Mouse (Mus musculus) spleen, adult 2 months (tissue): ENCODE data around the gene Ppp1r37. TPM values are rescaled to one million over a fixed set of nuclear protein-coding genes. Genes with fewer than 3 reads are reported as not detected.
A peak's percentile ranks its signal among the peaks of the same experiment; 100 is the strongest.

Source experiments
- DNase-seq, 2 experiments: peaks; one replicate each; pipeline versions ENCODE4 v3.0.0 to v3.0.0-alpha.2; 2012 to 2021; ENCODE audit warnings: low spot score in 2 of 2, low read depth in 1 of 2
- H3K27ac ChIP-seq: fragments of 200-500 bp; 2 replicates; pipeline ENCODE4 v1.5.1; 2012; ENCODE audit warnings: low read length, inconsistent platforms; ENCODE audit not compliant: insufficient read depth
- H3K27me3 ChIP-seq: fragments of 200-500 bp; 2 replicates; pipeline ENCODE4 v1.6.1; 2012; ENCODE audit warnings: mild to moderate bottlenecking, moderate library complexity, low read length, inconsistent platforms; ENCODE audit not compliant: control insufficient read depth, insufficient read depth
- H3K36me3 ChIP-seq: fragments of 200-500 bp; 2 replicates; pipeline ENCODE4 v1.6.1; 2012; ENCODE audit warnings: mild to moderate bottlenecking, low read length, inconsistent platforms; ENCODE audit not compliant: control insufficient read depth, insufficient read depth
- H3K4me1 ChIP-seq: fragments of 200-500 bp; 2 replicates; pipeline ENCODE4 v1.6.1; 2011; ENCODE audit warnings: inconsistent platforms; ENCODE audit not compliant: control insufficient read depth, insufficient read depth, insufficient read length
- H3K4me3 ChIP-seq: fragments of 200-500 bp; 2 replicates; pipeline ENCODE4 v1.5.1; 2011; ENCODE audit warnings: mild to moderate bottlenecking, inconsistent platforms; ENCODE audit not compliant: insufficient read depth, insufficient read length; ENCODE audit errors: extremely low read depth
- CTCF ChIP-seq: fragments of 200-500 bp; IDR thresholded peaks from 2 replicates; pipeline ENCODE4 v1.5.1; 2011; ENCODE audit warnings: mild to moderate bottlenecking, inconsistent platforms; ENCODE audit not compliant: insufficient read depth, insufficient read length, insufficient replicate concordance; ENCODE audit errors: extremely low read depth
- POLR2A ChIP-seq: fragments of 200-500 bp; IDR thresholded peaks from 2 replicates; pipeline ENCODE4 v1.6.1; 2011; ENCODE audit warnings: low read depth, low read length, inconsistent platforms
- WGBS: fragments of 180-500 bp; shearing (Covaris S2); methylation state at CpG from one replicate; pipeline ENCODE4 v1.1.7; 2018; 5-methylcytosine and 5-hydroxymethylcytosine counted together
- polyA plus RNA-seq: library from polyadenylated mRNA; depleted of rRNA; stranded (reverse); fragments of >200 nt; gene quantifications from 2 replicates; pipeline ENCODE4 v1.2.3, GENCODE M21; 2012

Gene Ppp1r37
- polyA plus RNA-seq, 1 experiment: 56.2 TPM

- no peak overlapping the region for H3K27ac ChIP-seq
- TF ChIP-seq POLR2A (no peak), CTCF (peak; percentile 71; the same call in 1 of the 2 replicates)
- no peak overlapping the region for H3K4me3 ChIP-seq
- DNase-seq: peak in 1 of 2 experiments; percentile 43
- 34% methylated on average over 5 of the region's 5 CpGs for WGBS
- H3K4me1 ChIP-seq: peaks cover 15% of the 10 kb centered on the region
- no peaks in the 10 kb centered on the region for H3K36me3 ChIP-seq
- H3K27me3 ChIP-seq: no peaks in the 10 kb centered on the region
Measured at GRCm38 (mm10) chr7:19503481-19504068, 59.3 kb downstream of the Ppp1r37 start.

- peak overlapping the region; percentile 48; the same call in 1 of the 2 replicates for H3K27ac ChIP-seq
- no peaks in the 10 kb centered on the region for H3K27me3 ChIP-seq
- DNase-seq: no peak
- 81% methylated on average over 4 of the region's 4 CpGs for WGBS
- TF ChIP-seq POLR2A: no peak
- TF ChIP-seq CTCF: no peak
- no peak overlapping the region for H3K4me3 ChIP-seq
- no peaks in the 10 kb centered on the region for H3K36me3 ChIP-seq
- H3K4me1 ChIP-seq: peaks cover 7% of the 10 kb centered on the region; the same call in 1 of the 2 replicates
Measured at GRCm38 (mm10) chr7:19501658-19502057, 61.2 kb downstream of the Ppp1r37 start.

GRCm38 (mm10) chr7:19500420-19501363 lies 62.2 kb downstream of the Ppp1r37 start:
- no peaks in the 10 kb centered on the region for H3K27me3 ChIP-seq
- H3K27ac ChIP-seq: peak overlapping the region; percentile 48
- WGBS: 24% methylated on average over 12 of the region's 12 CpGs

GRCm38 (mm10) chr7:19498326-19498725 lies 64.5 kb downstream of the Ppp1r37 start:
- WGBS: 87% methylated on average over 4 of the region's 4 CpGs
- peaks cover 7% of the 10 kb centered on the region; the same call in 1 of the 2 replicates for H3K4me1 ChIP-seq

More at GRCm38 (mm10) chr7:19500420-19501363, 62.2 kb downstream of the Ppp1r37 start:
- TF ChIP-seq POLR2A: no peak
- no peak for TF ChIP-seq CTCF
- no peak overlapping the region for H3K4me3 ChIP-seq
- peaks cover 7% of the 10 kb centered on the region; the same call in 1 of the 2 replicates for H3K4me1 ChIP-seq
- H3K36me3 ChIP-seq: no peaks in the 10 kb centered on the region
- no peak for DNase-seq

GRCm38 (mm10) chr7:19496214-19496555 lies 66.7 kb downstream of the Ppp1r37 start:
- WGBS: 75% methylated on average over 5 of the region's 5 CpGs
- DNase-seq: no peak
- no peak overlapping the region for H3K27ac ChIP-seq

More at GRCm38 (mm10) chr7:19498326-19498725, 64.5 kb downstream of the Ppp1r37 start:
- Histone ChIP-seq H3K36me3 (no peaks in the 10 kb centered on the region), H3K27ac (no peak overlapping the region), H3K4me3 (no peak overlapping the region), H3K27me3 (no peaks in the 10 kb centered on the region)
- no peak for DNase-seq
- TF ChIP-seq POLR2A (no peak), CTCF (no peak)

GRCm38 (mm10) chr7:19495521-19496213 lies 67.2 kb downstream of the Ppp1r37 start:
- H3K4me3 ChIP-seq: no peak overlapping the region
- TF ChIP-seq POLR2A (no peak), CTCF (no peak)
- peaks cover 11% of the 10 kb centered on the region for H3K4me1 ChIP-seq
- no peaks in the 10 kb centered on the region for H3K36me3 ChIP-seq
- 82% methylated on average over 20 of the region's 20 CpGs for WGBS
- no peaks in the 10 kb centered on the region for H3K27me3 ChIP-seq
- no peak for DNase-seq
- H3K27ac ChIP-seq: no peak overlapping the region; the same call in 1 of the 2 replicates

More at GRCm38 (mm10) chr7:19496214-19496555, 66.7 kb downstream of the Ppp1r37 start:
- TF ChIP-seq POLR2A: no peak
- TF ChIP-seq CTCF: no peak
- Histone ChIP-seq H3K4me3 (no peak overlapping the region), H3K27me3 (no peaks in the 10 kb centered on the region), H3K4me1 (peaks cover 14% of the 10 kb centered on the region), H3K36me3 (no peaks in the 10 kb centered on the region)
